Mouse (Mus musculus) stomach, postnatal 0 days (tissue): ENCODE results near the gene Erich6b. TPM values are rescaled to one million over a fixed set of nuclear protein-coding genes. Genes with fewer than 3 reads are reported as not detected.

ENCODE experiments used
- ATAC-seq: fragments of 200-750 bp; cut with Nextera tagmentation; 2 replicates; pipeline ENCODE4 v1.8.0; 2017; ENCODE audit not compliant: low FRiP score, low TSS enrichment
- DNase-seq: peaks from one replicate; pipeline ENCODE4 v3.0.0-alpha.2; 2016; ENCODE audit warnings: low spot score
- H3K27ac ChIP-seq: fragments of 300-500 bp; sonication (generic); replicated peaks from 2 replicates; pipeline ENCODE4 v1.5.1; 2014; ENCODE audit warnings: mild to moderate bottlenecking, control low read depth
- H3K27me3 ChIP-seq: fragments of 300-500 bp; sonication (generic); 2 replicates; pipeline ENCODE4 v1.6.1; 2014; ENCODE audit warnings: low read length; ENCODE audit not compliant: control insufficient read depth, insufficient read depth
- H3K36me3 ChIP-seq: fragments of 300-500 bp; sonication (generic); 2 replicates; pipeline ENCODE4 v1.6.1; 2014; ENCODE audit warnings: low read length, mixed read lengths; ENCODE audit not compliant: control insufficient read depth, insufficient read depth
- H3K4me1 ChIP-seq: fragments of 300-500 bp; sonication (generic); replicated peaks from 2 replicates; pipeline ENCODE4 v1.6.1; 2014; ENCODE audit warnings: antibody characterized with exemption; ENCODE audit not compliant: control insufficient read depth, insufficient read depth
- H3K4me2 ChIP-seq: fragments of 300-500 bp; sonication (generic); replicated peaks from 2 replicates; pipeline ENCODE4 v1.6.1; 2014; ENCODE audit warnings: low read depth, mild to moderate bottlenecking, control low read depth, moderate library complexity
- H3K4me3 ChIP-seq: fragments of 300-500 bp; sonication (generic); 2 replicates; pipeline ENCODE4 v1.5.1; 2014; ENCODE audit warnings: low read depth, low read length, control low read depth
- H3K9ac ChIP-seq: fragments of 300-500 bp; sonication (generic); 2 replicates; pipeline ENCODE4 v1.6.1; 2014; ENCODE audit warnings: mild to moderate bottlenecking, low read length, control low read depth, mixed read lengths
- H3K9me3 ChIP-seq: fragments of 300-500 bp; sonication (generic); 2 replicates; pipeline ENCODE4 v1.6.1; 2016; ENCODE audit warnings: low read length; ENCODE audit not compliant: control insufficient read depth
- CTCF ChIP-seq: IDR thresholded peaks from 2 replicates; pipeline ENCODE4 v1.5.1; 2016; ENCODE audit warnings: antibody characterized with exemption, low read depth, mild to moderate bottlenecking, moderate library complexity
- EP300 ChIP-seq: optimal IDR thresholded peaks from 2 replicates; pipeline ENCODE3; 2016; ENCODE audit warnings: antibody characterized with exemption
- WGBS: fragments of 180-500 bp; shearing (Covaris S2); extraction: QIAGEN DNeasy Blood & Tissue Kit; methylation state at CpG from one replicate; pipeline ENCODE4 v1.1.7; 2014; 5-methylcytosine and 5-hydroxymethylcytosine counted together
- polyA plus RNA-seq: library from polyadenylated mRNA; unstranded; fragments of >200 nt; fragmentation: Nextera tagmentation; extraction: Ambion mirVana; gene quantifications from 2 replicates; pipeline ENCODE4 v1.2.1, GENCODE M21; 2015

The Erich6b gene
- polyA plus RNA-seq, 1 experiment from 2014 or later: not detected

DNA sequence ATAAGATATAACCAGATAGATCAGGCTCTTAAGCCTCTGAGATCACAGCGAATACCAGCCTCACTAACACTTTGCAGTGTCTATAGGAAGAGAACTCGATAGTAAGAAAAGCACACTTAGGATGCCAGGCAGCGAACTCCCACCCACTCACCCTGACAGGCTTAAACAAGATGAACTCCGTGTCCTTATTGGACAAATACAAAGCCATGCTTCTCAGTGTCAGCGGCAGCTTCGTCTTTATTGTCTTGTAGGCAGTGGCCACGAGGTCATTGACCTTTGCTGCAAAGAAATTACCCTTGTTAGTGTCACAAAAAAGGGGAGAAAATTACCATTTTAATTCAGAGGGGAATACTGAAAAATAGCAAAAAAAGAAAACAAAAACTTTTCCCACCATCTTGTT, 65.7 kb downstream of the Erich6b start:
- Histone ChIP-seq H3K36me3 (peaks cover 22% of the 10 kb centered on the region), H3K9me3 (no peaks in the 10 kb centered on the region), H3K4me3 (no peak overlapping the region), H3K4me1 (no peaks in the 10 kb centered on the region), H3K4me2 (no peak overlapping the region), H3K27me3 (no peaks in the 10 kb centered on the region), H3K27ac (no peak overlapping the region), H3K9ac (no peak overlapping the region)
- 69% methylated on average over 7 of the region's 7 CpGs for WGBS
- DNase-seq (no peak), ATAC-seq (no peak)
- TF ChIP-seq CTCF: no peak
- no peak for TF ChIP-seq EP300

DNA sequence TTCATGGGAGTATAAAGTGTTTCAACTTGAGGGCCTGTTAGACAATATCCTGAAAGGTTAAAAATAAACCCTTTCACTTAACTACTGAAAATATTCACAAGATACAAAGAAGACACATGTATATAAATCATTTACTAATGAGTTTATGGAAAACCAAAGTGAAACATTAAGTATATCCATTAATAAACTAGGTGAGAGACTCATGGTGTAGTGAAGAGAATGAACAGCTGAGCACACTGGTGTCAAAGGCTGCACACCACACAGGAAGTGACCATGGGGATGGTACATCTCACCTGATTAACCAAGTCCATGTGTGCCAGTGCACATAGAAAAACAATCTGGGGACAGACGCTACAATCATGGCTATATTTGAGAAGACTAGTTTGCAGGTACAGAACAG, 66.9 kb downstream of the Erich6b start:
- no peak for TF ChIP-seq EP300
- no peak for TF ChIP-seq CTCF
- no peaks in the 10 kb centered on the region for H3K9me3 ChIP-seq
- 91% methylated on average over 1 of the region's 1 CpGs for WGBS
- no peak for ATAC-seq
- H3K9ac ChIP-seq: no peak overlapping the region
- H3K27me3 ChIP-seq: no peaks in the 10 kb centered on the region
- H3K27ac ChIP-seq: no peak overlapping the region
- H3K36me3 ChIP-seq: peaks cover 16% of the 10 kb centered on the region
- DNase-seq: no peak
- no peaks in the 10 kb centered on the region for H3K4me1 ChIP-seq
- no peak overlapping the region for H3K4me2 ChIP-seq
- no peak overlapping the region for H3K4me3 ChIP-seq

GRCm38 (mm10) chr14:75711731-75712130, 69.7 kb downstream of the Erich6b start:
- TF ChIP-seq CTCF (no peak), EP300 (no peak)
- no peak for DNase-seq
- H3K4me2 ChIP-seq: no peak overlapping the region
- WGBS: 95% methylated on average over 3 of the region's 3 CpGs
- H3K9me3 ChIP-seq: no peaks in the 10 kb centered on the region
- H3K27ac ChIP-seq: no peak overlapping the region
- peaks cover 24% of the 10 kb centered on the region for H3K36me3 ChIP-seq
- no peak overlapping the region for H3K4me3 ChIP-seq
- no peaks in the 10 kb centered on the region for H3K4me1 ChIP-seq
- no peak overlapping the region for H3K9ac ChIP-seq
- H3K27me3 ChIP-seq: no peaks in the 10 kb centered on the region
- ATAC-seq: no peak

DNA sequence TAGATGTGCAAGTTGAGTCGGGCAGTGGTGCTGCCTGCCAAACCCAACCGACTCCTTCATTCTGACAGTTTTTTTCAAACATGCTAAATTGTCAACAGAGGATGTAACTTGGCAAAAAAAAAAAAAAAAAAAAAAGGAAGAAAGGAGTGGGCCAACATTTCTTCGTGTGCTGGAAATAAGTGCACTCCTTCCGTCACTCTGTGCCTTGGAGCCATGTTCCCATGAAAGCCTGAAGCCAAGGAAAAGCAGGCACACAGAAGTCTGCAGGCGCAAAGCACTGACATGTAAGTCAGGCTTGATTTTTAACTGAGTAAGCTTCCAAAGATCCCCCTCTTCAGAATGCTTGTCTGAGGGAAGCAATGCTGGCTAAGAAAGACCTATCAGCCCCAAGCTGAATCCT, 70.6 kb downstream of the Erich6b start:
- no peak for TF ChIP-seq CTCF
- Histone ChIP-seq H3K4me1 (no peaks in the 10 kb centered on the region), H3K36me3 (peaks cover 25% of the 10 kb centered on the region), H3K4me2 (no peak overlapping the region), H3K27ac (no peak overlapping the region), H3K4me3 (no peak overlapping the region), H3K9me3 (no peaks in the 10 kb centered on the region), H3K27me3 (no peaks in the 10 kb centered on the region), H3K9ac (no peak overlapping the region)
- DNase-seq (no peak), ATAC-seq (no peak)
- 62% methylated on average over 5 of the region's 5 CpGs for WGBS

DNA sequence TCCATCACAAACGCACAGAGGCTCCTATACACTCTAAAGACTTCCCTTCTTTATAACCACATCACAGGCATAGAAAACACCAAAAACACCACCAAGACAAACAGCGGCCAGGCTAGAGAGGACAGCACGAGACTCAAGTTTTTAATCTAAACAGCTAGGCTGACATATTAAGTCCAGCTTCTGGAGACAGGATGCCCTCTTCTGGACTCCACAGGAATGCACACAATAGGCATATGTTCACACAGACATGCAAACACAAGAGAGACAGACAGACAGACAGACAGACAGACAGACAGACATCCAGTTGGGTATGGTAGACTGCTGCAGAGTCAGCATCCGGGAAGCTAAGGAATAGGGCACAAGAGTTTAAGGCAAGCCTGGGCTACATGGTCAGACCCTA, 71.6 kb downstream of the Erich6b start:
- no peaks in the 10 kb centered on the region for H3K27me3 ChIP-seq
- peaks cover 25% of the 10 kb centered on the region for H3K36me3 ChIP-seq
- no peak for ATAC-seq
- no peak overlapping the region for H3K9ac ChIP-seq
- no peak overlapping the region for H3K4me3 ChIP-seq
- H3K27ac ChIP-seq: no peak overlapping the region
- no peaks in the 10 kb centered on the region for H3K9me3 ChIP-seq
- no peak for TF ChIP-seq EP300
- peak; percentile 62 for TF ChIP-seq CTCF
- 79% methylated on average over 4 of the region's 4 CpGs for WGBS
- DNase-seq: no peak
- H3K4me1 ChIP-seq: no peaks in the 10 kb centered on the region
- H3K4me2 ChIP-seq: no peak overlapping the region

DNA sequence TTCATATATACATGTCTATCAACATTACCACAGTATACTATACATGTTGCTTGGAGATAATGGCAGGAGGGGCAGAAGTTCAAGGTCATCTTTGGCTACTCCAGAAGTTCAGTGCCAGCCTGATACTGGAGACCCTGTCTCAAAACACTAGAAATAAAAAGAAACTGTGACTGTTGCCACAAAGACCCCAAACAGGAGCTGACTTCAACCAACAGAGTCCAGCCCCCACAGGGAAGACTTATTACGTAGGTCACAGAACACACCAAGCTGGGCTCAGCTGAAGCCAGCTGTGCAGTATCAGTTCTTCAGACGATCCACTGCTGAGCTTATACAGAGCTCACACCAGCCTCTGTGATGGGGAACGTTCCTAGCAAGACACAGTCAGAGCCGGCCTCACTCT, 74.4 kb downstream of the Erich6b start:
- Histone ChIP-seq H3K36me3 (peaks cover 24% of the 10 kb centered on the region), H3K9me3 (no peaks in the 10 kb centered on the region), H3K4me1 (no peaks in the 10 kb centered on the region), H3K27me3 (no peaks in the 10 kb centered on the region), H3K4me3 (no peak overlapping the region), H3K27ac (no peak overlapping the region), H3K9ac (no peak overlapping the region), H3K4me2 (no peak overlapping the region)
- DNase-seq (no peak), ATAC-seq (no peak)
- 76% methylated on average over 4 of the region's 4 CpGs for WGBS
- no peak for TF ChIP-seq CTCF
- no peak for TF ChIP-seq EP300

Other genes with a start within 250 kb of the Erich6b start
- 0.07 TPM in 1 of 2 replicates, not detected in the other for gene Siah3, start 186.3 kb upstream of the Erich6b start, polyA plus RNA-seq
- not detected in 2 replicates for gene Spert, start 49.1 kb upstream of the Erich6b start, polyA plus RNA-seq
- gene Cog3, start 112.3 kb downstream of the Erich6b start, polyA plus RNA-seq: 11.3 and 11.4 TPM in 2 replicates
- gene Slc25a30, start 144.8 kb downstream of the Erich6b start, polyA plus RNA-seq: 1.3 and 1.5 TPM in 2 replicates
- 1,101 and 1,127 TPM in 2 replicates for gene Tpt1, start 202.8 kb downstream of the Erich6b start, polyA plus RNA-seq